Mouse (Mus musculus): Measurements from ENCODE around the gene Zmat5. TPM values are rescaled to one million over a fixed set of nuclear protein-coding genes. Genes with fewer than 3 reads are reported as not detected.

The Zmat5 gene
- 59.8 and 77.4 TPM in 2 replicates for polyA plus RNA-seq (2014; fragmentation: Nextera tagmentation; extraction: Ambion mirVana)

GRCm38 (mm10) chr11:4704072-4704964 lies at the start of gene Zmat5, which contains the start of gene Uqcr10:
Zmat5 (plus strand) TSS chr11:4704678.
Uqcr10 (minus strand) TSS chr11:4704342.
- ATAC-seq (ENCODE audit: low FRiP score, low TSS enrichment): peak; percentile 96
- H3K4me3 ChIP-seq (ENCODE audit: low read length): peak within 1 kb of the TSS; percentile 68
- under 1% methylated on average over 47 of the region's 47 CpGs for WGBS
- H3K9me3 ChIP-seq (ENCODE audit: control insufficient read depth, low read length): no peaks in the 10 kb centered on the region
- H3K27me3 ChIP-seq (ENCODE audit: control insufficient read depth, insufficient read depth, low read length): no peaks in the 10 kb centered on the region
- H3K36me3 ChIP-seq (ENCODE audit: control insufficient read depth, insufficient read depth, low read length): peaks cover 12% of the 10 kb centered on the region
- H3K27ac ChIP-seq (ENCODE audit: low read depth, low read length): peak within 1 kb of the TSS; percentile 33; the same call in 1 of the 2 replicates
- H3K4me2 ChIP-seq (replicated peaks; ENCODE audit: low read depth, low read length): peak within 1 kb of the TSS; percentile 66
- peak within 1 kb of the TSS; percentile 67 for H3K9ac ChIP-seq (ENCODE audit: low read depth, low read length)
- H3K4me1 ChIP-seq (ENCODE audit: control insufficient read depth, insufficient read depth, low read length): peaks cover 5% of the 10 kb centered on the region; the same call in 1 of the 2 replicates

DNA sequence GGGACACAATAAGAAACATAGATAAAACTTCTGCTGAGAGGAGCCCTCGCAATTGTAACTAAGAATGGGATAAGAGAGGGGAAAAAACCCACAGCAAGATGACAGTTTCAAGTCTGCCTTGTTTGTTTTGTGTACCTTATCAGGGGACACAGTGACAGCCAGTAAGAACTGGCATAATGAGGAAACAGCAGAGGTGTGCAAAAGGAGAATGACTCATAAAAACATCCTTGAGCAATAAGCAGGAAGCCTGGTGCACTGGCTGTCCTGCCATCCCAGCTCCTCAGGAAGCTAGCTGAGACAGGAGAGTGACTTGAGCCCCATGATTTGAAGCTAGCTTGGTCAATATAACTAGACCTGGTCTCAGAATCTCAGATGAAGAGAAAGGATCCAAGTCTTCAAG lies 44.7 kb upstream of the Zmat5 start:
- Histone ChIP-seq H3K27me3 (ENCODE audit: control insufficient read depth, insufficient read depth, low read length) (no peaks in the 10 kb centered on the region), H3K9me3 (ENCODE audit: control insufficient read depth, low read length) (no peaks in the 10 kb centered on the region), H3K27ac (ENCODE audit: low read depth, low read length) (no peak overlapping the region), H3K4me2 (replicated peaks; ENCODE audit: low read depth, low read length) (no peak overlapping the region), H3K4me3 (ENCODE audit: low read length) (no peak overlapping the region), H3K36me3 (ENCODE audit: control insufficient read depth, insufficient read depth, low read length) (peaks cover 36% of the 10 kb centered on the region), H3K9ac (ENCODE audit: low read depth, low read length) (no peak overlapping the region), H3K4me1 (ENCODE audit: control insufficient read depth, insufficient read depth, low read length) (no peaks in the 10 kb centered on the region)
- no peak for ATAC-seq (ENCODE audit: low FRiP score, low TSS enrichment)
- 89% methylated on average over 1 of the region's 1 CpGs for WGBS

GRCm38 (mm10) chr11:4660309-4661025 lies 44.0 kb upstream of the Zmat5 start:
- Histone ChIP-seq H3K9me3 (ENCODE audit: control insufficient read depth, low read length) (no peaks in the 10 kb centered on the region), H3K4me2 (replicated peaks; ENCODE audit: low read depth, low read length) (no peak overlapping the region), H3K9ac (ENCODE audit: low read depth, low read length) (no peak overlapping the region), H3K36me3 (ENCODE audit: control insufficient read depth, insufficient read depth, low read length) (peaks cover 33% of the 10 kb centered on the region), H3K27me3 (ENCODE audit: control insufficient read depth, insufficient read depth, low read length) (no peaks in the 10 kb centered on the region), H3K4me1 (ENCODE audit: control insufficient read depth, insufficient read depth, low read length) (no peaks in the 10 kb centered on the region), H3K27ac (ENCODE audit: low read depth, low read length) (no peak overlapping the region), H3K4me3 (ENCODE audit: low read length) (no peak overlapping the region)
- ATAC-seq (ENCODE audit: low FRiP score, low TSS enrichment): no peak
- 90% methylated on average over 7 of the region's 7 CpGs for WGBS

DNA sequence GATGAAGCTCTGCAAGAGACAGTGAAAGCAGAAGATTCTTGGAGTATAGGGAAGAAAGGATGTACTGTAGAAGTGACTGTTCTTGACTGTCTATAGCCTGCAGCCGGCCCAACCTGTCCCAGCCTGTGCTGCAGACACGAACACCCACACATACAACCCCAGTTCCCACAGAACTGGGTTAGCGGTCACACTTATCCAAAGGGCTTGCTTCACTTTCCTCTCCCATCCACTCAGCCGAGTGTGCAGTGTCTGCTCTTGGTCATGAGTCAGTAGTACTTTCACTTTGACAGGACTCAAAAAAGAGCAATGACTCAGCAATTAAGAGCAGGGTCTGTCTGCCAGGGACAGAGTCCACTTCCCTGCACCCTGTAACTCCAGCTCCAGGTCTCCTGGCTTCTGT lies 43.2 kb upstream of the Zmat5 start:
- Histone ChIP-seq H3K9ac (ENCODE audit: low read depth, low read length) (no peak overlapping the region), H3K4me2 (replicated peaks; ENCODE audit: low read depth, low read length) (no peak overlapping the region), H3K4me1 (ENCODE audit: control insufficient read depth, insufficient read depth, low read length) (no peaks in the 10 kb centered on the region), H3K27me3 (ENCODE audit: control insufficient read depth, insufficient read depth, low read length) (no peaks in the 10 kb centered on the region), H3K4me3 (ENCODE audit: low read length) (no peak overlapping the region), H3K9me3 (ENCODE audit: control insufficient read depth, low read length) (no peaks in the 10 kb centered on the region), H3K27ac (ENCODE audit: low read depth, low read length) (no peak overlapping the region), H3K36me3 (ENCODE audit: control insufficient read depth, insufficient read depth, low read length) (peaks cover 30% of the 10 kb centered on the region)
- 95% methylated on average over 4 of the region's 4 CpGs for WGBS
- no peak for ATAC-seq (ENCODE audit: low FRiP score, low TSS enrichment)

GRCm38 (mm10) chr11:4661871-4662495 lies 42.5 kb upstream of the Zmat5 start:
- H3K4me1 ChIP-seq (ENCODE audit: control insufficient read depth, insufficient read depth, low read length): no peaks in the 10 kb centered on the region
- H3K9me3 ChIP-seq (ENCODE audit: control insufficient read depth, low read length): no peaks in the 10 kb centered on the region
- no peak overlapping the region for H3K27ac ChIP-seq (ENCODE audit: low read depth, low read length)
- H3K36me3 ChIP-seq (ENCODE audit: control insufficient read depth, insufficient read depth, low read length): peaks cover 30% of the 10 kb centered on the region
- no peak overlapping the region for H3K4me3 ChIP-seq (ENCODE audit: low read length)
- no peak overlapping the region for H3K9ac ChIP-seq (ENCODE audit: low read depth, low read length)
- WGBS: 85% methylated on average over 10 of the region's 10 CpGs
- no peaks in the 10 kb centered on the region for H3K27me3 ChIP-seq (ENCODE audit: control insufficient read depth, insufficient read depth, low read length)
- H3K4me2 ChIP-seq (replicated peaks; ENCODE audit: low read depth, low read length): no peak overlapping the region
- ATAC-seq (ENCODE audit: low FRiP score, low TSS enrichment): no peak

DNA sequence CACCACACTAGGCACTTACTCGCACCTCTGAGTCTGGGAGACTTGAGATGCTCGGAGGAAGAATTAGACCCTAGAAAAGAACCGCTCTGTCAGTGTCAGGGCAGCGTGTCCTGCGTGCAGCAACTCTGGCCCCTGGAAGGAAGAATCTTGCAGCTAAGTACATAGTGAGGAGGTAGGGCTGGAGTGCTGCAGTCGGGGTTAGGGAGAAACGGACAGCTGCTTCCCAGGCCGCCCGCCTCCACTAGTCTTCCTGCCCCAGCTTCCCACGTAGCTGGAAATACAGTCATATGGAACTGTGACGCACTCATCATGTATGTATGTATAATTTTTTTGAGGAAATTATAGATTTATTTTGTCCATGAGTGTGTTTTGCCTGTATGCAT lies 42.0 kb upstream of the Zmat5 start:
- peaks cover 30% of the 10 kb centered on the region for H3K36me3 ChIP-seq (ENCODE audit: control insufficient read depth, insufficient read depth, low read length)
- H3K27ac ChIP-seq (ENCODE audit: low read depth, low read length): no peak overlapping the region
- H3K4me3 ChIP-seq (ENCODE audit: low read length): no peak overlapping the region
- 93% methylated on average over 11 of the region's 11 CpGs for WGBS
- no peak overlapping the region; the same call in 1 of the 2 replicates for H3K9ac ChIP-seq (ENCODE audit: low read depth, low read length)
- no peak overlapping the region for H3K4me2 ChIP-seq (replicated peaks; ENCODE audit: low read depth, low read length)
- H3K4me1 ChIP-seq (ENCODE audit: control insufficient read depth, insufficient read depth, low read length): no peaks in the 10 kb centered on the region
- no peaks in the 10 kb centered on the region for H3K27me3 ChIP-seq (ENCODE audit: control insufficient read depth, insufficient read depth, low read length)
- no peak for ATAC-seq (ENCODE audit: low FRiP score, low TSS enrichment)
- no peaks in the 10 kb centered on the region for H3K9me3 ChIP-seq (ENCODE audit: control insufficient read depth, low read length)

- Histone ChIP-seq H3K27ac (ENCODE audit: low read depth, low read length) (no peak overlapping the region), H3K9ac (ENCODE audit: low read depth, low read length) (no peak overlapping the region), H3K9me3 (ENCODE audit: control insufficient read depth, low read length) (no peaks in the 10 kb centered on the region), H3K4me1 (ENCODE audit: control insufficient read depth, insufficient read depth, low read length) (no peaks in the 10 kb centered on the region), H3K27me3 (ENCODE audit: control insufficient read depth, insufficient read depth, low read length) (no peaks in the 10 kb centered on the region), H3K4me3 (ENCODE audit: low read length) (no peak overlapping the region), H3K4me2 (replicated peaks; ENCODE audit: low read depth, low read length) (no peak overlapping the region), H3K36me3 (ENCODE audit: control insufficient read depth, insufficient read depth, low read length) (peaks cover 33% of the 10 kb centered on the region)
- 78% methylated on average over 4 of the region's 4 CpGs for WGBS
- ATAC-seq (ENCODE audit: low FRiP score, low TSS enrichment): no peak
Observed at GRCm38 (mm10) chr11:4671736-4672135, 32.7 kb upstream of the Zmat5 start.

DNA sequence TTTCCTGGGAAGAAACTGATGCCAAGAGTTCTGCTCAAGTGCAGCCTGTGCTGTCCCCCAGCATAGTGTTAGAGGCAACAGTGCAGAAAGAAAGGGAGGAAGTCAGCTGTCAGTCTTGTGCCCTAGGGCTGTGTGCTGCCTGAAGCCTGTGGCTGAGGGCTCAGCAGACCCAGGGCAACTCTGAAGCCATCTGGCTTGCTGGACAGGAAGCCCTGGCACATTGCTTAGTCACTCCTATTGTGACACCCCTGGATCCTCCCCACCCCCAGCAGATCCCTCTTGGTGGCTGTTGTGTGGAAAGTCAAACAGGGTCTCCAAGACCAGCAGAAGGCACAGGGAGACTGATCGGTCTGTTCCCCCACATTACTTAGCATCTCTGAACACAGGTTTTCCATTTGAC lies 29.9 kb upstream of the Zmat5 start:
- H3K4me1 ChIP-seq (ENCODE audit: control insufficient read depth, insufficient read depth, low read length): no peaks in the 10 kb centered on the region
- H3K4me3 ChIP-seq (ENCODE audit: low read length): no peak overlapping the region
- H3K4me2 ChIP-seq (replicated peaks; ENCODE audit: low read depth, low read length): no peak overlapping the region
- WGBS: 92% methylated on average over 1 of the region's 1 CpGs
- H3K36me3 ChIP-seq (ENCODE audit: control insufficient read depth, insufficient read depth, low read length): peaks cover 39% of the 10 kb centered on the region
- no peaks in the 10 kb centered on the region for H3K9me3 ChIP-seq (ENCODE audit: control insufficient read depth, low read length)
- H3K27me3 ChIP-seq (ENCODE audit: control insufficient read depth, insufficient read depth, low read length): no peaks in the 10 kb centered on the region
- H3K9ac ChIP-seq (ENCODE audit: low read depth, low read length): no peak overlapping the region
- H3K27ac ChIP-seq (ENCODE audit: low read depth, low read length): no peak overlapping the region
- ATAC-seq (ENCODE audit: low FRiP score, low TSS enrichment): no peak
